In the genomic region with DNA sequence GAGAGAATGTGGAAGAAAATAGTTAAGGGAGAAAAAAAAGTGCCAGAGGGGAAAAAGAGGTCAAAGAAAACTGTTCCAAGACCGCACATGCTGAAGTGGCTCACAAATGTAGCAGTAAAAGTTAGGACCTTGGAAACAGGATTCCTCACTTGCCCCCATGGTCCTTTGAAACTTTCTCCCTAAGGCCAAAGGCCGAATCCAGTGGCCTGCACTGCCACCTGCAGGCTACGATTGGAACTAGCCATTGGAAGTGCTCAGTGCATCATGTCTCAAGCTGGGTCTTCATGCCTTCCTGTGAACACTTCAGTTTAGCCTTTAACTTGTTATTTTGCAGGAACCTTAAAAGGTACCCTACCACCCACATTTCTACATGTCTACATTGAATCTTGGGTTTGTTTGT, we compare ENCODE assay signal across 8 mouse cellular contexts. TPM values are rescaled to one million over a fixed set of nuclear protein-coding genes. Genes with fewer than 3 reads are reported as not detected.
DNase-seq lines count a peak whose midpoint lies in the region.

No protein-coding gene starts in this region.

- DNase-seq in 416B (ENCODE audit: low read depth): peak; percentile 37
- peak; percentile 60 to 64 for DNase-seq in CD8-positive naive resting alpha-beta T cell, adult 2 months (ENCODE audit: low read depth in 2 of 2, low spot score in 2 of 2)
- peak; percentile 49 for DNase-seq in c-Kit-positive CD71-negative TER-119-negative erythroid progenitor cells, embryonic 14.5 days (ENCODE audit: low read depth)
- DNase-seq in frontal cortex, postnatal 36 days (ENCODE audit: low spot score in 2 of 2): peak; percentile 66 to 74
- DNase-seq in large intestine, adult 2 months (ENCODE audit: low read depth, low spot score): peak; percentile 38
- DNase-seq in lung, postnatal 10 days: peak; percentile 76
- DNase-seq in right cerebral cortex, postnatal 4 days: peak; percentile 75
- DNase-seq in urinary bladder, postnatal 4 days (ENCODE audit: low spot score in 2 of 2): peak; percentile 30 to 69

- 4% methylated on average over 3 of the region's 3 CpGs for WGBS in large intestine, adult 2 months

RNA-seq across cellular contexts. Expression of a gene that starts 56.3 kb away (rescaled TPM):
- polyA plus RNA-seq in large intestine, adult 2 months (2012; rRNA removed): 0.95 and 2.2 TPM in 2 replicates

Comparison
In these comparisons a context has a peak if more than half of its experiments do, and no peak if none do; other contexts are left out.
1. Peak in every context shown above with its lines: DNase-seq.